Mouse (Mus musculus): ENCODE data around the gene Tspan15. TPM values are rescaled to one million over a fixed set of nuclear protein-coding genes. Genes with fewer than 3 reads are reported as not detected.

Tspan15 gene
- total RNA-seq, 1 experiment: 10.1 TPM

- Histone ChIP-seq H3K27ac (ENCODE audit: insufficient read depth, low read depth, low read length, poor library complexity, severe bottlenecking) (no peak overlapping the region), H3K9me3 (ENCODE audit: control insufficient read depth, insufficient read depth, low read depth, low read length) (no peaks in the 10 kb centered on the region), H3K36me3 (ENCODE audit: control insufficient read depth, insufficient read depth, low read length, poor library complexity, severe bottlenecking) (peaks cover 7% of the 10 kb centered on the region; the same call in 1 of the 2 replicates), H3K9ac (ENCODE audit: insufficient read depth, low read depth, low read length, poor library complexity, severe bottlenecking) (no peak overlapping the region), H3K4me3 (ENCODE audit: insufficient read depth in 1 of 2, low read depth in 1 of 2, low read length in 2 of 2, poor library complexity in 1 of 2, severe bottlenecking in 1 of 2) (no peak overlapping the region), H3K4me1 (ENCODE audit: control insufficient read depth in 2 of 2, insufficient read depth in 2 of 2, low read length in 2 of 2, poor library complexity in 1 of 2) (0 out of 4 replicates have a peak, but pooled peaks cover 0 to 2% of the 10 kb centered on the region in 2 experiments)
- in situ Hi-C loops (cut with MboI; ENCODE audit: low sequenced_read_pairs in 2 of 2, unreplicated experiment in 2 of 2): no loop called here
- peak; percentile 80 for DNase-seq (ENCODE audit: low read depth, low spot score)
- no peak for TF ChIP-seq HCFC1 (IDR thresholded peaks at IDR 0.05; ENCODE audit: borderline replicate concordance, insufficient read depth, low read length)
- no peak for TF ChIP-seq ZC3H11A (IDR thresholded peaks at IDR 0.05; ENCODE audit: borderline replicate concordance, low read depth, low read length)
Observed at GRCm38 (mm10) chr10:62275235-62275634, 44.2 kb upstream of the Tspan15 start.

GRCm38 (mm10) chr10:62269278-62269677 is 38.2 kb upstream of the Tspan15 start:
- TF ChIP-seq ZC3H11A (IDR thresholded peaks at IDR 0.05; ENCODE audit: borderline replicate concordance, low read depth, low read length) (no peak), MAFK (IDR thresholded peaks at IDR 0.05; ENCODE audit: insufficient read depth, low read depth, low read length) (no peak), HCFC1 (IDR thresholded peaks at IDR 0.05; ENCODE audit: borderline replicate concordance, insufficient read depth, low read length) (no peak), CHD2 (IDR thresholded peaks at IDR 0.05; ENCODE audit: low read depth, low read length) (no peak), ZNF384 (IDR thresholded peaks at IDR 0.05; ENCODE audit: low read depth, low read length) (no peak)
- in situ Hi-C loops (cut with MboI; ENCODE audit: low sequenced_read_pairs in 2 of 2, unreplicated experiment in 2 of 2): no loop called here
- peaks cover 0 to 5% of the 10 kb centered on the region in 2 experiments; a peak in 1 of 4 replicates for H3K4me1 ChIP-seq (ENCODE audit: control insufficient read depth in 2 of 2, insufficient read depth in 2 of 2, low read length in 2 of 2, poor library complexity in 1 of 2)
- no peak overlapping the region for H3K27ac ChIP-seq (ENCODE audit: insufficient read depth, low read depth, low read length, poor library complexity, severe bottlenecking)
- peaks cover 2% of the 10 kb centered on the region; the same call in 1 of the 2 replicates for H3K36me3 ChIP-seq (ENCODE audit: control insufficient read depth, insufficient read depth, low read length, poor library complexity, severe bottlenecking)
- DNase-seq (ENCODE audit: low read depth, low spot score): no peak
- no peak overlapping the region for H3K9ac ChIP-seq (ENCODE audit: insufficient read depth, low read depth, low read length, poor library complexity, severe bottlenecking)
- H3K9me3 ChIP-seq (ENCODE audit: control insufficient read depth, insufficient read depth, low read depth, low read length): no peaks in the 10 kb centered on the region
- H3K4me3 ChIP-seq (ENCODE audit: insufficient read depth in 1 of 2, low read depth in 1 of 2, low read length in 2 of 2, poor library complexity in 1 of 2, severe bottlenecking in 1 of 2): peak overlapping the region in 1 of 2 experiments; percentile 41; a peak in 3 of 4 replicates

- in situ Hi-C loops (cut with MboI; ENCODE audit: low sequenced_read_pairs in 2 of 2, unreplicated experiment in 2 of 2): no loop called here
- H3K27ac ChIP-seq (ENCODE audit: insufficient read depth, low read depth, low read length, poor library complexity, severe bottlenecking): no peak overlapping the region
- peaks cover 0 to 4% of the 10 kb centered on the region in 2 experiments; a peak in 1 of 4 replicates for H3K4me1 ChIP-seq (ENCODE audit: control insufficient read depth in 2 of 2, insufficient read depth in 2 of 2, low read length in 2 of 2, poor library complexity in 1 of 2)
- H3K4me3 ChIP-seq (ENCODE audit: insufficient read depth in 1 of 2, low read depth in 1 of 2, low read length in 2 of 2, poor library complexity in 1 of 2, severe bottlenecking in 1 of 2): no peak overlapping the region
- no peaks in the 10 kb centered on the region for H3K9me3 ChIP-seq (ENCODE audit: control insufficient read depth, insufficient read depth, low read depth, low read length)
- H3K9ac ChIP-seq (ENCODE audit: insufficient read depth, low read depth, low read length, poor library complexity, severe bottlenecking): no peak overlapping the region
- no peak for TF ChIP-seq CHD2 (IDR thresholded peaks at IDR 0.05; ENCODE audit: low read depth, low read length)
- TF ChIP-seq HCFC1 (IDR thresholded peaks at IDR 0.05; ENCODE audit: borderline replicate concordance, insufficient read depth, low read length): no peak
- TF ChIP-seq MAFK (IDR thresholded peaks at IDR 0.05; ENCODE audit: insufficient read depth, low read depth, low read length): no peak
- TF ChIP-seq ZC3H11A (IDR thresholded peaks at IDR 0.05; ENCODE audit: borderline replicate concordance, low read depth, low read length): no peak
- no peak for TF ChIP-seq ZNF384 (IDR thresholded peaks at IDR 0.05; ENCODE audit: low read depth, low read length)
- H3K36me3 ChIP-seq (ENCODE audit: control insufficient read depth, insufficient read depth, low read length, poor library complexity, severe bottlenecking): no peaks in the 10 kb centered on the region; the same call in 1 of the 2 replicates
- no peak for DNase-seq (ENCODE audit: low read depth, low spot score)
Observed at GRCm38 (mm10) chr10:62264299-62264698, 33.2 kb upstream of the Tspan15 start.

GRCm38 (mm10) chr10:62261115-62261886 is 30.2 kb upstream of the Tspan15 start:
- no peaks in the 10 kb centered on the region for H3K9me3 ChIP-seq (ENCODE audit: control insufficient read depth, insufficient read depth, low read depth, low read length)
- H3K4me1 ChIP-seq (ENCODE audit: control insufficient read depth in 2 of 2, insufficient read depth in 2 of 2, low read length in 2 of 2, poor library complexity in 1 of 2): 0 out of 4 replicates have a peak, but pooled peaks cover 0 to 2% of the 10 kb centered on the region in 2 experiments
- H3K4me3 ChIP-seq (ENCODE audit: insufficient read depth in 1 of 2, low read depth in 1 of 2, low read length in 2 of 2, poor library complexity in 1 of 2, severe bottlenecking in 1 of 2): no peak overlapping the region
- no peak for TF ChIP-seq ZNF384 (IDR thresholded peaks at IDR 0.05; ENCODE audit: low read depth, low read length)
- TF ChIP-seq ZC3H11A (IDR thresholded peaks at IDR 0.05; ENCODE audit: borderline replicate concordance, low read depth, low read length): no peak
- 0 out of 2 replicates have a peak, but pooled peaks have one; percentile 2 for TF ChIP-seq HCFC1 (IDR thresholded peaks at IDR 0.05; ENCODE audit: borderline replicate concordance, insufficient read depth, low read length)
- no peak overlapping the region for H3K9ac ChIP-seq (ENCODE audit: insufficient read depth, low read depth, low read length, poor library complexity, severe bottlenecking)
- DNase-seq (ENCODE audit: low read depth, low spot score): peak; percentile 94
- in situ Hi-C loops (cut with MboI; ENCODE audit: low sequenced_read_pairs in 2 of 2, unreplicated experiment in 2 of 2): no loop called here
- H3K27ac ChIP-seq (ENCODE audit: insufficient read depth, low read depth, low read length, poor library complexity, severe bottlenecking): no peak overlapping the region
- H3K36me3 ChIP-seq (ENCODE audit: control insufficient read depth, insufficient read depth, low read length, poor library complexity, severe bottlenecking): no peaks in the 10 kb centered on the region; the same call in 1 of the 2 replicates

All from ES-E14 (cell line).